Comparison of ENCODE assay signal across 12 mouse cellular contexts in genomic region chr11:102665637-102666435, GRCm38 (mm10). TPM values are rescaled to one million over a fixed set of nuclear protein-coding genes. Genes with fewer than 3 reads are reported as not detected.
DNase-seq lines count a peak whose midpoint lies in the region; ATAC-seq and TF ChIP-seq lines count a peak whose summit lies in the region.
"Had no signal": no experiment of that assay in that cellular context is flagged by ENCODE, and none has a peak within 500 bp of the region (broad histone marks: within the 10 kb centered on the region; RNA-seq: fewer than 3 reads in every experiment).

No protein-coding gene starts in this region.

- TF ChIP-seq CTCF in left cerebral cortex, adult 2 months (IDR thresholded peaks at IDR 0.05), result no peak

- H3K4me3 ChIP-seq in lung, embryonic 15.5 days, result 0 out of 2 replicates have a peak overlapping the region, but pooled peaks have one; percentile 0
- H3K4me3 ChIP-seq in hindbrain, embryonic 13.5 days, result peak overlapping the region; percentile 12; the same call in 1 of the 2 replicates
- H3K4me3 ChIP-seq in stomach, embryonic 16.5 days (replicated peaks; ENCODE audit: low read length), result peak overlapping the region; percentile 21
- no peak overlapping the region for H3K4me3 ChIP-seq in left cerebral cortex, adult 2 months

- H3K27me3 ChIP-seq in lung, embryonic 15.5 days, result peaks cover 29% of the 10 kb centered on the region
- peaks cover 35% of the 10 kb centered on the region for H3K27me3 ChIP-seq in hindbrain, embryonic 13.5 days
- H3K27me3 ChIP-seq in stomach, embryonic 16.5 days (ENCODE audit: control insufficient read depth, insufficient read depth, low read length), result peaks cover 21% of the 10 kb centered on the region

- H3K27ac ChIP-seq in lung, embryonic 15.5 days, result no peak overlapping the region
- no peak overlapping the region for H3K27ac ChIP-seq in hindbrain, embryonic 13.5 days
- H3K27ac ChIP-seq in stomach, embryonic 16.5 days (ENCODE audit: low read length), result no peak overlapping the region
- H3K27ac ChIP-seq in left cerebral cortex, adult 2 months, result no peak overlapping the region

- WGBS in lung, embryonic 15.5 days, result 40% methylated on average over 84 of the region's 84 CpGs
- 45% methylated on average over 83 of the region's 84 CpGs for WGBS in hindbrain, embryonic 13.5 days
- 37% methylated on average over 84 of the region's 84 CpGs for WGBS in stomach, embryonic 16.5 days

- intact Hi-C loops in left cerebral cortex, adult 2 months (cut with DNase I), result no loop called here

- peak overlapping the region; percentile 35 for H3K4me2 ChIP-seq in lung, embryonic 15.5 days
- H3K4me2 ChIP-seq in hindbrain, embryonic 13.5 days, result peak overlapping the region; percentile 25; the same call in 1 of the 2 replicates
- H3K4me2 ChIP-seq in stomach, embryonic 16.5 days (ENCODE audit: low read depth, low read length), result peak overlapping the region; percentile 24; the same call in 1 of the 2 replicates

- no peaks in the 10 kb centered on the region for H3K36me3 ChIP-seq in lung, embryonic 15.5 days
- H3K36me3 ChIP-seq in hindbrain, embryonic 13.5 days, result no peaks in the 10 kb centered on the region
- H3K36me3 ChIP-seq in stomach, embryonic 16.5 days (ENCODE audit: control insufficient read depth, insufficient read depth, low read length), result no peaks in the 10 kb centered on the region

- no peak for ATAC-seq in lung, embryonic 15.5 days (ENCODE audit: borderline replicate concordance, extremely low read depth, low FRiP score, low TSS enrichment)
- ATAC-seq in hindbrain, embryonic 13.5 days (ENCODE audit: low FRiP score), result no peak
- no peak for ATAC-seq in stomach, embryonic 16.5 days (ENCODE audit: insufficient read depth, low FRiP score)

- DNase-seq in heart, adult 11 months, result peak; percentile 83
- no peak for DNase-seq in heart, postnatal 4 days
- DNase-seq in lung, postnatal 14 days, result no peak
- no peak for DNase-seq in left cerebral cortex, adult 2 months (ENCODE audit: extremely low spot score in 1 of 2, low spot score in 2 of 2)
- no peak for DNase-seq in adrenal gland, adult 2 months
- DNase-seq: cerebellum, adult 11 months; kidney, adult 8-10 months had no signal

- 0 out of 2 replicates have a peak, but pooled peaks cover 4% of the 10 kb centered on the region for H3K4me1 ChIP-seq in lung, embryonic 15.5 days
- no peaks in the 10 kb centered on the region for H3K4me1 ChIP-seq in hindbrain, embryonic 13.5 days (replicated peaks)
- no peaks in the 10 kb centered on the region for H3K4me1 ChIP-seq in stomach, embryonic 16.5 days (ENCODE audit: control insufficient read depth, insufficient read depth, low read length)

- H3K9me3 ChIP-seq in lung, embryonic 15.5 days, result 0 out of 2 replicates have a peak, but pooled peaks cover 5% of the 10 kb centered on the region
- peaks cover 15% of the 10 kb centered on the region; the same call in 1 of the 2 replicates for H3K9me3 ChIP-seq in hindbrain, embryonic 13.5 days
- peaks cover 17% of the 10 kb centered on the region for H3K9me3 ChIP-seq in stomach, embryonic 16.5 days (replicated peaks; ENCODE audit: control insufficient read depth, low read length)

- H3K9ac ChIP-seq in lung, embryonic 15.5 days, result no peak overlapping the region
- no peak overlapping the region for H3K9ac ChIP-seq in hindbrain, embryonic 13.5 days
- H3K9ac ChIP-seq in stomach, embryonic 16.5 days (ENCODE audit: low read length), result no peak overlapping the region

RNA-seq across cellular contexts. Expression of gene Meioc, which starts 2.3 kb away (rescaled TPM):
- total RNA-seq in heart, postnatal 4 days (2021), result under 1 TPM; 0.09 to 0.33 TPM
- 0.20 and 0.24 TPM in 2 replicates for polyA plus RNA-seq in lung, embryonic 15.5 days (2015; fragmentation: Nextera tagmentation; extraction: Ambion mirVana)
- polyA plus RNA-seq in hindbrain, embryonic 13.5 days (2015; fragmentation: Nextera tagmentation; extraction: Ambion mirVana), result 0.04 and 0.18 TPM in 2 replicates
- 0.40 and 0.79 TPM in 2 replicates for polyA plus RNA-seq in stomach, embryonic 16.5 days (2015; fragmentation: Nextera tagmentation; extraction: Ambion mirVana)
- not detected for total RNA-seq in left cerebral cortex, adult 2 months (2021)
- total RNA-seq in adrenal gland, adult 2 months (2021), result not detected
- polyA plus RNA-seq in adrenal gland, adult 2 months (2012; rRNA removed), result not detected in 2 replicates
- total RNA-seq: liver, adult 2 months had no signal
- polyA plus RNA-seq: C2C12; liver, adult 2 months had no signal

RNA-seq across cellular contexts. Expression of gene Ccdc43, which starts 31.7 kb away (rescaled TPM):
- 10 to 100 TPM; 21.8 to 23.2 TPM for total RNA-seq in heart, postnatal 4 days (2021)
- polyA plus RNA-seq in lung, embryonic 15.5 days (2015; fragmentation: Nextera tagmentation; extraction: Ambion mirVana), result 47.6 and 49.0 TPM in 2 replicates
- polyA plus RNA-seq in hindbrain, embryonic 13.5 days (2015; fragmentation: Nextera tagmentation; extraction: Ambion mirVana), result 38.4 and 39.4 TPM in 2 replicates
- polyA plus RNA-seq in stomach, embryonic 16.5 days (2015; fragmentation: Nextera tagmentation; extraction: Ambion mirVana), result 39.8 and 44.6 TPM in 2 replicates
- 10 to 100 TPM; 24.6 to 34.5 TPM for total RNA-seq in left cerebral cortex, adult 2 months (2021)
- 10 to 100 TPM; 22.9 to 32.8 TPM for total RNA-seq in adrenal gland, adult 2 months (2021)
- 3.3 and 3.5 TPM in 2 replicates for polyA plus RNA-seq in adrenal gland, adult 2 months (2012; rRNA removed)
